Mouse (Mus musculus): ENCODE results near the gene Tldc1.

Gene Tldc1

DNA sequence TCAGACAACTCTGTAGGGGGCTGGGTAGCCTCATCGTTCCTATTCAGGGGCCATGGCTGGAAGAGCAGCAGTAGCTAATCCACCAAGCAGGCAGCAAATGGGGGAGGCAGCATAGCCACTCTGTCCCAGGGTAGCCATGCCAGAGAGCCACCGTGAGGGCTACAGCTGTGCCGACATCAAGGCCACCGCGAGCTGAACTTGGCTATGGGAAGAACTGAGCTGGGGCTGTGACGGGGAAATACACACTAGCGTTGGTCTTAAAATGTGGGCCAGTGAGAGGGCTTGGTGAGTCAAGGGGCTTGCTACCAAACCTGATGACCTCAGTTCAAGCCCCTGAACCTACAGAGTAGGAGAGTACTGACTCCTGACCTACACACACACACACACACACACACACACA, 6.5 kb upstream of the Tldc1 start:
- no peak for TF ChIP-seq CTCF (conservative IDR thresholded peaks at IDR 0.05; ENCODE audit: low read length)
- no peak for TF ChIP-seq POU5F1 (IDR thresholded peaks at IDR 0.05; ENCODE audit: borderline replicate concordance, low read length)
- TF ChIP-seq NANOG (IDR thresholded peaks at IDR 0.05; ENCODE audit: borderline replicate concordance, low read length) = no peak

DNA sequence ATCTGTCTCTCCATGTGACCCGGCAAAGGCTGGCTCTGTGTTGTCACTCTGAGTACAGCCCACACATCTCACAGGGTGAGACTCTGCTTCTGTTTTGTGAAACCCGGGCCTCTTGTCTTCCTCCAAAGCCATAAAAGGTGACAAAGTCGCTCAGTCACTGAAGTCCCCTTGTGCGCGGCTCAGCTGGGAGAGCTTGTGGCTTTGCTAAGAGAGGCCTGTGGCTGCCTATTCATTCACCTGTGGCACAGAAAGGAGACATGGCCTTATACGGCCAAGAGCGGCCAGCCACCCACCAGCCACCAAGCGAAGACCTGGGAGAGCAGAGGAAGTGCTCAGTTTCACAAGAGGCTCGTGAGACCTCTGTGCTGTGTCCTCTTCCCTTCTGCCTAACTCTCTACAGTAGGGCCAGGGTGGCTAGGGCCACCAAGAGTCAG, 5.9 kb upstream of the Tldc1 start:
- no peaks in the 10 kb centered on the region for H3K9me3 ChIP-seq (ENCODE audit: low read length)
- H3K27me3 ChIP-seq (ENCODE audit: insufficient read depth, low read length) = peaks cover 6% of the 10 kb centered on the region
- TF ChIP-seq CTCF (conservative IDR thresholded peaks at IDR 0.05; ENCODE audit: low read length) (no peak), POU5F1 (IDR thresholded peaks at IDR 0.05; ENCODE audit: borderline replicate concordance, low read length) (no peak), NANOG (IDR thresholded peaks at IDR 0.05; ENCODE audit: borderline replicate concordance, low read length) (no peak)
- peaks cover 41% of the 10 kb centered on the region for H3K4me1 ChIP-seq (replicated peaks; ENCODE audit: low read depth, low read length)
- no peak overlapping the region for H3K4me3 ChIP-seq (replicated peaks; ENCODE audit: low read length)
- H3K36me3 ChIP-seq (ENCODE audit: insufficient read depth, low read length) = no peaks in the 10 kb centered on the region

More for the DNA sequence above, 6.5 kb upstream of the Tldc1 start:
- H3K4me3 ChIP-seq (replicated peaks; ENCODE audit: low read length) = no peak overlapping the region
- H3K4me1 ChIP-seq (replicated peaks; ENCODE audit: low read depth, low read length) = peaks cover 43% of the 10 kb centered on the region
- H3K36me3 ChIP-seq (ENCODE audit: insufficient read depth, low read length) = no peaks in the 10 kb centered on the region
- H3K27me3 ChIP-seq (ENCODE audit: insufficient read depth, low read length) = peaks cover 6% of the 10 kb centered on the region
- H3K9me3 ChIP-seq (ENCODE audit: low read length) = no peaks in the 10 kb centered on the region

DNA sequence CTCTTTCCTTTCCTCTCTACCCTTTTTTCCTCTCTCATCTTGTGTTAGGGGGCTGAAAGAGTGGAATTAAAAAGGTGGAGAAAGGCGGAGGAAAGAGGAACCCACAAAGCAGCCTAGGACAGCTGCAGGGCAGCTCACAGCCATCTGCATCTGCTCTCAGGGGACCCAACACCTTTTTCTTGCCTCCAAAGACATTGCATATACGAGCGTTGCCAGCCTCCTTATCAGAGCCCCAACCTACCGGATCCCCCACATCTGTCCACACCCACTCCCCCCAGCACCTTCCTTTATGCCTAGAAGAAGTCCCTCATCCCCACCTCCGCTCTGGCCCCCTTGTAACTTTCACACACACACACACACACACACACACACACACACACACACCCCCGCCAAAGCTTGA, 5.4 kb upstream of the Tldc1 start:
- Histone ChIP-seq H3K4me1 (replicated peaks; ENCODE audit: low read depth, low read length) (peaks cover 41% of the 10 kb centered on the region), H3K36me3 (ENCODE audit: insufficient read depth, low read length) (no peaks in the 10 kb centered on the region), H3K27me3 (ENCODE audit: insufficient read depth, low read length) (peaks cover 6% of the 10 kb centered on the region), H3K4me3 (replicated peaks; ENCODE audit: low read length) (no peak overlapping the region), H3K9me3 (ENCODE audit: low read length) (no peaks in the 10 kb centered on the region)
- TF ChIP-seq CTCF (conservative IDR thresholded peaks at IDR 0.05; ENCODE audit: low read length) (no peak), POU5F1 (IDR thresholded peaks at IDR 0.05; ENCODE audit: borderline replicate concordance, low read length) (no peak), NANOG (IDR thresholded peaks at IDR 0.05; ENCODE audit: borderline replicate concordance, low read length) (no peak)

DNA sequence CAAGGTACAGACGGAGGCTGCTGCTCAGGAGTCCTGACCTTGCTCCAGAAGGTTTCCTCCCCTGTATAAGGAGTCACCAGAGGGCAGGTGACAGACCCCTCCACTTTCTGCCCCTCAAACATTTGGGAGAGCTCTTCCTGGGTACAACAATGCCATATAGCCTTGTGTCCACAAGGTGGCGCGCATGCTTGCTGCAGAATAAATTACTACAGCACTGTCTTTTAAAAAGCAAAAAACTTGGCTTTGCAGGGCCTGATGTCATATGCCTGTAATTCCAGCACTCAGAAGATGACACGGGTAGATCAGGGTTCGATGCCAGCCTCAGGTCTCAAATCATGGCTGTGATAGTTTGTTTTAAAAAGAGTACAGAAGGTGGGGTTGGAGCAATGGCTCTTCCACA, 4.5 kb upstream of the Tldc1 start:
- TF ChIP-seq CTCF (conservative IDR thresholded peaks at IDR 0.05; ENCODE audit: low read length) (peak; percentile 95), NANOG (IDR thresholded peaks at IDR 0.05; ENCODE audit: borderline replicate concordance, low read length) (no peak)
- no peak overlapping the region for H3K4me3 ChIP-seq (replicated peaks; ENCODE audit: low read length)
- no peaks in the 10 kb centered on the region for H3K9me3 ChIP-seq (ENCODE audit: low read length)
- peaks cover 45% of the 10 kb centered on the region for H3K4me1 ChIP-seq (replicated peaks; ENCODE audit: low read depth, low read length)
- no peaks in the 10 kb centered on the region for H3K36me3 ChIP-seq (ENCODE audit: insufficient read depth, low read length)
- H3K27me3 ChIP-seq (ENCODE audit: insufficient read depth, low read length) = peaks cover 6% of the 10 kb centered on the region

DNA sequence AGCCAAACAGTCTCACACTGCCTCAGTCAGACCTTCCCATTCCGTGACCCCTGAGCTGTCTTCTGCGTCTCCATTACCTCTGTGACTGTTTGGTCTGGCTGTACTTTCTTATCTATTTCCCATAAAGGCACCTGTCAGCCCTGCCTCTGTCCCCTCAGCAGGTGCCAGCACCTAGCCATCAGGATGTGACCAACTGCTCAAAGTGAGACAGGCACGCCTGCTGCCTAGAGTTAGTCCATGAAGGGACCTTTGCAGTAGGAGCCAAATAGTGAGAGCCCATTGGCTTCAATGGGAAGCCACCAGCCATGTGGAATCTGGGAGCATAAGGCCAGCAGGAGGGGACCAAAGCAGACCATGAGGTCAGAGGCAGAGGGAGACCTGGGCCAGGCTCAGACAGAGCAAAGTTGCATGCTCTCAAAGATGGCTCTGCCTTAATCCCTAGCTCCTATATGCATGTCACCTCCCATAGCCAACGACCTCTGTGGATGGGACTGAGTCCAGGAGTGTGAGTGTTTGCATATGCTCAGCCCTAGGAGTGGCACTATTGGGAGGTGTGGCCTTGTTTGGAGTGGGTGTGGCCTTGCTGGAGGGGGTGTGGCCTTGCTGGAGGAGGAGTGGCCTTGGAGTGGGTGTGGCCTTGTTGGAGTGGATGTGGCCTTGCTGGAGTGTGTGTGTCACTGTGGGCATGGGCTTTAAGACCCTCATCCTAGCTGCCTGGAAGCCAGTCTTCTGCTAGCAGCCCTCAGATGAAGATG, 3.0 kb upstream of the Tldc1 start:
- H3K4me1 ChIP-seq (replicated peaks; ENCODE audit: low read depth, low read length) = peaks cover 53% of the 10 kb centered on the region
- TF ChIP-seq POU5F1 (IDR thresholded peaks at IDR 0.05; ENCODE audit: borderline replicate concordance, low read length) (no peak), CTCF (conservative IDR thresholded peaks at IDR 0.05; ENCODE audit: low read length) (no peak), NANOG (IDR thresholded peaks at IDR 0.05; ENCODE audit: borderline replicate concordance, low read length) (no peak)
- H3K27me3 ChIP-seq (ENCODE audit: insufficient read depth, low read length) = peaks cover 2% of the 10 kb centered on the region; the same call in 1 of the 2 replicates
- no peaks in the 10 kb centered on the region for H3K36me3 ChIP-seq (ENCODE audit: insufficient read depth, low read length)
- H3K9me3 ChIP-seq (ENCODE audit: low read length) = no peaks in the 10 kb centered on the region
- no peak overlapping the region for H3K4me3 ChIP-seq (replicated peaks; ENCODE audit: low read length)

DNA sequence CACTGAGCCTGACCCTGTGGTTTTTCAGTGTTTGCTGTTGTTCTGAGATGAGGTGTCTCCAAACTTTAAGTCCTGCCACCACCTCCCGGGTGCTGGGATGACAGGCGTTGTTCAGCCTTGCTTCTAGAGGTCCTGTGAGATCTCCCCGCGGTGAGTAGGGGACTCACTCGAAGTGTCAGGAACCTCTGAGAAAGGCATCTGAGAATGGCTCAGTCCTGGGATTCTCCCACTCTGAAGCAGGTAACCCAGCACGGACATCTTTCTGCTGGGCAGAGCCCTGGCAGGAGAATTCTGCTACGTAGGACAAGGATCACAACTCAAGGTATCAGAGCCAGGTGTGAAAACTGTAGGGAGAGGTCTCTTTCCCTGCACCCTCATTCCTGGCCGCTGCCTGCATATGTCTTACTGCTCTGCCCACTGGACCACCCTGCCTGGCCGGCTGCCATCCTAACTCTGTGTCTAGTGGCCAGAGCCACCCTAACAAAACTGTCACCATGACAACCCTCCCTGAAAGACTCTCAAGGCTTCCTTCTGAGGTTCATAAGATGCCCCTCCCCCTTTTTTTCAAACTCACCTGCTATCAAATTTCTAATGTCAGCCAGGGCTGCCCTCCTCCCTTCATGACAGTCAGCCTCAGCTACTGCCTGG, 2.3 kb upstream of the Tldc1 start:
- TF ChIP-seq NANOG (IDR thresholded peaks at IDR 0.05; ENCODE audit: borderline replicate concordance, low read length) (no peak), POU5F1 (IDR thresholded peaks at IDR 0.05; ENCODE audit: borderline replicate concordance, low read length) (no peak), CTCF (conservative IDR thresholded peaks at IDR 0.05; ENCODE audit: low read length) (no peak)
- Histone ChIP-seq H3K27me3 (ENCODE audit: insufficient read depth, low read length) (peaks cover 6% of the 10 kb centered on the region), H3K36me3 (ENCODE audit: insufficient read depth, low read length) (no peaks in the 10 kb centered on the region), H3K9me3 (ENCODE audit: low read length) (no peaks in the 10 kb centered on the region), H3K4me1 (replicated peaks; ENCODE audit: low read depth, low read length) (peaks cover 45% of the 10 kb centered on the region), H3K4me3 (replicated peaks; ENCODE audit: low read length) (no peak overlapping the region)

DNA sequence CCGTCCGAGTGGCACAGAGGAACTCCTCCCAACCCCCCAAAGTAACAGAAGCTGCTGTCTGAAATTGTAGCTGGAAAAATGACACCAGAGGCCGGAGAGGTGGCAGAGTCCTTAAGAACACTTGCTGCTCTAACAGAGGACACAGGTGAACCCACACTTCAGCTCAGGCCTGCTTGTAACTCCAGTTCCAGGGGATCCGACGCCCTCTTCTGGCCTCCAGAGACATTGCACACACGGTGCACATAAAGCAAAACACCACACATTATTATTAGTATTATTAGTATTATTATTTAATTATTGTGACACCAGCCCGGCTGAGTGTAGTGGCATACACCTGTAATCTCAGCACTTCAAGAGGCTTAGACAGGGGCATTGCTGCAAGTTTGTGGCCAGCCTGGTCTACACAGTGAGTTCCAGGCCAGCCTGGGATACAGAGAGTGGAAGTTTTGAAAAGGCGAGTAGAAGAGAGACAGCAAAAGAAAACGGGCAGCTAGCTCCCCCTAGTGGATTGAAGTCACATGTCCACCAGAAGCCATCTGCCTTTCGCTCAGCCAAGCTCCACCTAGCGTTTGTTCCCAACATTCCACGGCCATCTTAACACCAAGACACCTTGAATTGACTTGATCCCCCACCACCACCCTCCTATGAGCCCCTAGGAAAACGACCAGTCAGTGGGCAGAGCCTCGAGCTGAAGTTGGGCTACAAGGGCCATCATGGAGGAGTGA, 959 bp upstream of the Tldc1 start:
- no peaks in the 10 kb centered on the region for H3K9me3 ChIP-seq (ENCODE audit: low read length)
- no peaks in the 10 kb centered on the region for H3K36me3 ChIP-seq (ENCODE audit: insufficient read depth, low read length)
- TF ChIP-seq POU5F1 (IDR thresholded peaks at IDR 0.05; ENCODE audit: borderline replicate concordance, low read length) = no peak
- peak; percentile 79 for TF ChIP-seq CTCF (conservative IDR thresholded peaks at IDR 0.05; ENCODE audit: low read length)
- H3K4me3 ChIP-seq (replicated peaks; ENCODE audit: low read length) = peak overlapping the region; percentile 83
- H3K4me1 ChIP-seq (replicated peaks; ENCODE audit: low read depth, low read length) = peaks cover 36% of the 10 kb centered on the region
- peaks cover 8% of the 10 kb centered on the region for H3K27me3 ChIP-seq (ENCODE audit: insufficient read depth, low read length)

DNA sequence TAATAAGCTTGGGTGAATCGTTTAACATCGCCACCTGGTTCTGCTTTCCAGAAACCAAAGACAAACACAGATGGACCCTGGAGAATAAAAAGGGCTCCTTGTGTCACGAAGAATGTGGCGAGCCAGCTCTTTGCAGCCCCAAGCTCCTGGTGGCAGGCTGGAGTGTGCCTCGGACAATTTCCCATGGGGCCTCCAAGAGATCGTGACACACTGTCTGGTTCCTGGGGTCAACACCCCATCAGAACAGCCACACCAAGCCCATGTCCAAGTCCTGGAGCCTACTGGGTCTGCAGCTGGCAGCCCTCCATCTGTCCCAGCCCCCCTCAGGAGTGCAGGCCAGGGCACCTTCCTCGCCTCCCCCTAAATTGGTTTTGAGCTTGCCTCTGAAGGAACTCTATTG, 451 bp downstream of the Tldc1 start:
- Histone ChIP-seq H3K36me3 (ENCODE audit: insufficient read depth, low read length) (no peaks in the 10 kb centered on the region), H3K4me1 (replicated peaks; ENCODE audit: low read depth, low read length) (peaks cover 35% of the 10 kb centered on the region), H3K27me3 (ENCODE audit: insufficient read depth, low read length) (peaks cover 10% of the 10 kb centered on the region), H3K4me3 (replicated peaks; ENCODE audit: low read length) (peak overlapping the region; percentile 83), H3K9me3 (ENCODE audit: low read length) (no peaks in the 10 kb centered on the region)
- TF ChIP-seq CTCF (conservative IDR thresholded peaks at IDR 0.05; ENCODE audit: low read length) (no peak), NANOG (IDR thresholded peaks at IDR 0.05; ENCODE audit: borderline replicate concordance, low read length) (no peak), POU5F1 (IDR thresholded peaks at IDR 0.05; ENCODE audit: borderline replicate concordance, low read length) (no peak)

All from E14TG2a.4 (cell line).